Mouse (Mus musculus) mouse embryonic stem cell (cell line): ENCODE results near the gene Mrpl16.

ENCODE experiments used
- in situ Hi-C, 2 experiments: fragments of 300-500 bp; cut with MboI; formaldehyde crosslinking; loops; 1 replicate in 1 of 2; 3 replicates in 1 of 2; pipeline ENCODE4 v1.14.3; 2019 to 2020; ENCODE audit warnings: low sequenced_read_pairs in 2 of 2, low pct_unique_long_range_greater_than_20kb in 1 of 2, mixed read lengths in 1 of 2; ENCODE audit not compliant: unreplicated experiment in 1 of 2

Gene Mrpl16

GRCm38 (mm10) chr19:11819800-11820199, 49.6 kb downstream of the Mrpl16 start:
- in situ Hi-C loops, result no loop called here

GRCm38 (mm10) chr19:11820211-11820610, 50.0 kb downstream of the Mrpl16 start:
- in situ Hi-C loops, result no loop called here

- in situ Hi-C loops, result no loop called here
Observed at GRCm38 (mm10) chr19:11823346-11824065, 53.3 kb downstream of the Mrpl16 start.
